ENCODE assay signal across 23 mouse cellular contexts in the genomic region with DNA sequence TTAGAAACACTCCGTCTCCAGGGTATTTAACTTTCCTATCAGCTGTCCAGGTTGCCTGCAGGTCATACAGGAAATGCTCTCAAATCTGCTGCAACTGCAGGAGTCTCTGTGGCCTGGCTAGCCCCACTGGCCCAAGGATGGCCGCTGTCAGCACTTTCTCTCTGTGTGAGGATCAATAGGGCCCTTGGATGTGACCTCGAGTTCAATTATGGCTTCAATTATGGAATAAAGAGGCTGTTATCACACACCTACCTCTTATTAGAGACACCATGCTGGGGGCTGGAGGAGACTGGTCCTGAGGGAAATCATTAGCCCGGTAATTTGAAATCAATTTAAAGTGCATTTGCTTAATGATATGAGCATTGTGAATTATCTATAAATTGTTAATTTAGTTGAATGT. TPM values are rescaled to one million over a fixed set of nuclear protein-coding genes. Genes with fewer than 3 reads are reported as not detected.
"Had no signal": no experiment of that assay in that cellular context is flagged by ENCODE, and none has a peak within 500 bp of the region (broad histone marks: within the 10 kb centered on the region; RNA-seq: fewer than 3 reads in every experiment).

No protein-coding gene starts in this region.

- DNase-seq: kidney, adult 11 months; kidney, adult 8-10 months; kidney, postnatal 10 days; kidney, postnatal 36 days; layer of hippocampus, postnatal 36 days; liver, embryonic 13.5 days; lung, adult 2 months; lung, postnatal 14 days; lung, postnatal 4 days; right cerebral cortex, adult 18-20 months; right cerebral cortex, postnatal 14 days; right cerebral cortex, postnatal 4 days; thymus, adult 2 months; thymus, postnatal 14 days; thymus, postnatal 4 days had no signal

- H3K4me1 ChIP-seq: kidney, embryonic 15.5 days; liver, embryonic 13.5 days had no signal

- H3K9me3 ChIP-seq: kidney, embryonic 15.5 days; liver, embryonic 13.5 days had no signal

- H3K4me3 ChIP-seq: kidney, embryonic 15.5 days; left cerebral cortex, adult 2 months; liver, embryonic 13.5 days; myocyte had no signal

- H3K4me2 ChIP-seq: kidney, embryonic 15.5 days; liver, embryonic 13.5 days had no signal

- H3K36me3 ChIP-seq: kidney, embryonic 15.5 days; liver, embryonic 13.5 days had no signal

- H3K27me3 ChIP-seq: liver, embryonic 13.5 days had no signal

- H3K9ac ChIP-seq: kidney, embryonic 15.5 days; liver, embryonic 13.5 days had no signal

- H3K27ac ChIP-seq: kidney, embryonic 15.5 days; left cerebral cortex, adult 2 months; liver, embryonic 13.5 days; stomach, postnatal 0 days had no signal

RNA-seq across cellular contexts. Expression of gene Disp3, which starts 55.6 kb away (rescaled TPM):
- total RNA-seq: liver, adult 2 months; megakaryocyte progenitor cell, adult 5-6 weeks; megakaryocyte-erythroid progenitor cell, adult 5-6 weeks; monocyte, adult 5-6 weeks had no signal
- polyA plus RNA-seq: liver, adult 2 months; lung, adult 2 months had no signal
